Mouse (Mus musculus): Measurements from ENCODE around the gene Hist1h2aa. TPM values are rescaled to one million over a fixed set of nuclear protein-coding genes. Genes with fewer than 3 reads are reported as not detected.

Gene Hist1h2aa
- polyA plus RNA-seq, 1 experiment from 2014 or later = not detected

GRCm38 (mm10) chr13:23942861-23943260 lies 8.6 kb downstream of the Hist1h2aa start:
- peak; percentile 6 for DNase-seq (ENCODE audit: low spot score)

GRCm38 (mm10) chr13:23946254-23946653 lies 12.0 kb downstream of the Hist1h2aa start:
- no peak for DNase-seq (ENCODE audit: low spot score)

GRCm38 (mm10) chr13:23949484-23950246 lies 15.4 kb downstream of the Hist1h2aa start:
- DNase-seq (ENCODE audit: low spot score) = no peak

GRCm38 (mm10) chr13:23950928-23951327 lies 16.7 kb downstream of the Hist1h2aa start:
- peak; percentile 5 for DNase-seq (ENCODE audit: low spot score)

GRCm38 (mm10) chr13:23959776-23960175 lies 25.5 kb downstream of the Hist1h2aa start:
- DNase-seq (ENCODE audit: low spot score) = no peak

- no peak for DNase-seq (ENCODE audit: low spot score)
Observed at GRCm38 (mm10) chr13:23964909-23965308, 30.6 kb downstream of the Hist1h2aa start.

GRCm38 (mm10) chr13:23971870-23972269 lies 37.6 kb downstream of the Hist1h2aa start:
- DNase-seq (ENCODE audit: low spot score) = no peak

GRCm38 (mm10) chr13:23972271-23972670 lies 38.0 kb downstream of the Hist1h2aa start:
- no peak for DNase-seq (ENCODE audit: low spot score)

Small RNAs within 50 kb of the gene (microRNA-seq; reads per million reads assigned to microRNA genes)
- gene Gm44344 (ENCODE audit: borderline number of aligned reads) = not detected

Other genes with a start within 250 kb of the Hist1h2aa start
- not detected in 2 replicates for gene Hist1h1t, start 238.6 kb upstream of the Hist1h2aa start, polyA plus RNA-seq (2015; fragmentation: Nextera tagmentation; extraction: Ambion mirVana)
- 22.4 and 29.5 TPM in 2 replicates for gene Hist1h4c, start 236.0 kb upstream of the Hist1h2aa start, polyA plus RNA-seq (2015; fragmentation: Nextera tagmentation; extraction: Ambion mirVana)
- gene Hfe, start 223.6 kb upstream of the Hist1h2aa start, polyA plus RNA-seq (2015; fragmentation: Nextera tagmentation; extraction: Ambion mirVana) = 9.4 and 9.7 TPM in 2 replicates
- 37.5 and 44.7 TPM in 2 replicates for gene Hist1h1c, start 195.7 kb upstream of the Hist1h2aa start, polyA plus RNA-seq (2015; fragmentation: Nextera tagmentation; extraction: Ambion mirVana)
- 32.0 and 33.1 TPM in 2 replicates for gene Hist1h3c, start 188.9 kb upstream of the Hist1h2aa start, polyA plus RNA-seq (2015; fragmentation: Nextera tagmentation; extraction: Ambion mirVana)
- 10.8 and 12.6 TPM in 2 replicates for gene Hist1h2bb, start 187.7 kb upstream of the Hist1h2aa start, polyA plus RNA-seq (2015; fragmentation: Nextera tagmentation; extraction: Ambion mirVana)
- 144 and 155 TPM in 2 replicates for gene Hist1h2ab, start 183.3 kb upstream of the Hist1h2aa start, polyA plus RNA-seq (2015; fragmentation: Nextera tagmentation; extraction: Ambion mirVana)
- gene Hist1h3b, start 182.2 kb upstream of the Hist1h2aa start, polyA plus RNA-seq (2015; fragmentation: Nextera tagmentation; extraction: Ambion mirVana) = 45.8 and 78.0 TPM in 2 replicates
- gene Hist1h4b, start 177.4 kb upstream of the Hist1h2aa start, polyA plus RNA-seq (2015; fragmentation: Nextera tagmentation; extraction: Ambion mirVana) = 15.5 and 15.6 TPM in 2 replicates
- 1.4 and 3.5 TPM in 2 replicates for gene Hist1h4a, start 173.2 kb upstream of the Hist1h2aa start, polyA plus RNA-seq (2015; fragmentation: Nextera tagmentation; extraction: Ambion mirVana)
- 42.0 and 56.6 TPM in 2 replicates for gene Hist1h3a, start 172.1 kb upstream of the Hist1h2aa start, polyA plus RNA-seq (2015; fragmentation: Nextera tagmentation; extraction: Ambion mirVana)
- 15.8 and 27.4 TPM in 2 replicates for gene Hist1h1a, start 170.8 kb upstream of the Hist1h2aa start, polyA plus RNA-seq (2015; fragmentation: Nextera tagmentation; extraction: Ambion mirVana)
- gene Trim38, start 164.5 kb upstream of the Hist1h2aa start, polyA plus RNA-seq (2015; fragmentation: Nextera tagmentation; extraction: Ambion mirVana) = not detected in 2 replicates
- gene Slc17a2, start 127.5 kb upstream of the Hist1h2aa start, polyA plus RNA-seq (2015; fragmentation: Nextera tagmentation; extraction: Ambion mirVana) = 0.04 TPM in 1 of 2 replicates, not detected in the other
- gene Slc17a3, start 95.0 kb upstream of the Hist1h2aa start, polyA plus RNA-seq (2015; fragmentation: Nextera tagmentation; extraction: Ambion mirVana) = not detected in 2 replicates
- gene Slc17a1, start 66.7 kb upstream of the Hist1h2aa start, polyA plus RNA-seq (2015; fragmentation: Nextera tagmentation; extraction: Ambion mirVana) = 0.09 and 0.13 TPM in 2 replicates
- gene Slc17a4, start 19.5 kb upstream of the Hist1h2aa start, polyA plus RNA-seq (2015; fragmentation: Nextera tagmentation; extraction: Ambion mirVana) = 0.10 and 0.23 TPM in 2 replicates
- gene Hist1h2ba, start 306 bp upstream of the Hist1h2aa start, polyA plus RNA-seq (2015; fragmentation: Nextera tagmentation; extraction: Ambion mirVana) = not detected in 2 replicates
- 0.44 and 0.50 TPM in 2 replicates for gene Scgn, start 56.8 kb downstream of the Hist1h2aa start, polyA plus RNA-seq (2015; fragmentation: Nextera tagmentation; extraction: Ambion mirVana)

All from thymus, postnatal 0 days (tissue).